Mouse (Mus musculus) thymus, adult 2 months (tissue): ENCODE measurements at regions not wholly inside any gene's neighbourhood (a gene's known extent, or its start where the extent isn't known, plus 50 kb on each side); places are given as distances from the start of the nearest gene placed in this dataset.

ENCODE experiments used
- DNase-seq: peaks from one replicate; pipeline ENCODE4 v3.0.0; 2021
- H3K27ac ChIP-seq: fragments of 200-500 bp; 2 replicates; pipeline ENCODE4 v1.5.1; 2012; ENCODE audit warnings: low read length, control low read depth; ENCODE audit not compliant: control insufficient read depth, insufficient read depth
- H3K27me3 ChIP-seq: fragments of 200-500 bp; 2 replicates; pipeline ENCODE4 v1.6.1; 2012; ENCODE audit warnings: mild to moderate bottlenecking, low read length, moderate library complexity, mixed read lengths; ENCODE audit not compliant: control insufficient read depth, insufficient read depth
- H3K36me3 ChIP-seq: fragments of 200-500 bp; 2 replicates; pipeline ENCODE4 v1.6.1; 2012; ENCODE audit warnings: mild to moderate bottlenecking, low read length, moderate library complexity; ENCODE audit not compliant: control insufficient read depth, insufficient read depth
- H3K4me1 ChIP-seq: fragments of 200-500 bp; replicated peaks from 2 replicates; pipeline ENCODE4 v1.6.1; 2012; ENCODE audit warnings: low read length; ENCODE audit not compliant: control insufficient read depth, insufficient read depth
- H3K4me3 ChIP-seq: fragments of 200-500 bp; 2 replicates; pipeline ENCODE4 v1.5.1; 2012; ENCODE audit warnings: mild to moderate bottlenecking, low read length, control low read depth, moderate library complexity; ENCODE audit not compliant: control insufficient read depth, insufficient read depth
- CTCF ChIP-seq: fragments of 200-500 bp; IDR thresholded peaks from 2 replicates; pipeline ENCODE4 v1.5.1; 2012; ENCODE audit warnings: mild to moderate bottlenecking, control low read depth, low read length, moderate library complexity, borderline replicate concordance; ENCODE audit not compliant: control insufficient read depth, poor library complexity, insufficient read depth; ENCODE audit errors: extremely low read depth
- POLR2A ChIP-seq: fragments of 200-500 bp; IDR thresholded peaks from 2 replicates; pipeline ENCODE4 v1.6.1; 2012; ENCODE audit warnings: mild to moderate bottlenecking, low read length, control low read depth, moderate library complexity; ENCODE audit not compliant: control insufficient read depth, poor library complexity, insufficient read depth; ENCODE audit errors: extremely low read depth
- WGBS: fragments of 180-500 bp; shearing (Covaris S2); methylation state at CpG from one replicate; pipeline ENCODE4 v1.1.7; 2018; 5-methylcytosine and 5-hydroxymethylcytosine counted together

DNA sequence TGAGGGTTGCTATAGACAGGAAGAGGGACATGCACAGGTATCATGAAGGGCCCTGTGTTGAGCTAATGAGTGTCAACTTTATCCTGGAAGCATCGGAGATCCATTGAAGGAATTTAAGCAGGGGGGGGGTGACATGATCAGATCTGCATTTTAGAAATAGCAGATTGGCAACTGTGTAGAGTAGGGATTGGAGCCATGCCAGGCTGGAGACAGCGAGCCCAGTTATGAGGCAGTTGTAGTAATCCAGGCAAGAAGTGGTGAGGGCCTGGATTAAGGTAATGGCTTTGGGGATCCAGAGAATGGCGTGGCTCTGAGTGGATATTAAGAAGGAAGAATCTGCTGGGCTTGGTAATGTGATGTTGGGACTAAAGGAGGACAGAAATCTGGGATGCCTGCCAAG is 528.5 kb downstream of the Fgf9 start:
- WGBS: 83% methylated on average over 3 of the region's 3 CpGs
- Histone ChIP-seq H3K27ac (no peak overlapping the region), H3K36me3 (no peaks in the 10 kb centered on the region), H3K4me3 (no peak overlapping the region), H3K4me1 (no peaks in the 10 kb centered on the region), H3K27me3 (no peaks in the 10 kb centered on the region)
- no peak for DNase-seq
- TF ChIP-seq POLR2A (no peak), CTCF (no peak)

DNA sequence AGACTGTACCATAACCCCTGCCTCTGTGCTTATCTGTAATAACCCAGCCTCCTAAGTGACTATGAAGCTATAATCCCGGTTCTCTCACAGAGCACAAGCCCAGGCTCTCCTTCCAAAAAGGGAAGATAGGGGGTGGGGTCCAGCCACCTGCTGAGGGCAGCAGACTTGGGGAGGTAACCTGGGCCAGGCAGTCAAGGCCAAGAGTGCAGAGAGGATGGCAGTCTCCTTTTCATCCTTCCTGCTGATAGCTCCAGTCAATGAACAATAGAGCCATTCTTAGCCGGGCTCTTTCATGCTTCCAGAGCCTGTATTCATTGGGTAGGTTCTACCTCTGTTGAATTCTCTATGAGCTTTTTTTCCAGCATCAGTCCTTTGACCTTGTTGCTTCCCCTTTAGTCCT is 527.5 kb downstream of the Fgf9 start:
- no peaks in the 10 kb centered on the region for H3K4me1 ChIP-seq

DNA sequence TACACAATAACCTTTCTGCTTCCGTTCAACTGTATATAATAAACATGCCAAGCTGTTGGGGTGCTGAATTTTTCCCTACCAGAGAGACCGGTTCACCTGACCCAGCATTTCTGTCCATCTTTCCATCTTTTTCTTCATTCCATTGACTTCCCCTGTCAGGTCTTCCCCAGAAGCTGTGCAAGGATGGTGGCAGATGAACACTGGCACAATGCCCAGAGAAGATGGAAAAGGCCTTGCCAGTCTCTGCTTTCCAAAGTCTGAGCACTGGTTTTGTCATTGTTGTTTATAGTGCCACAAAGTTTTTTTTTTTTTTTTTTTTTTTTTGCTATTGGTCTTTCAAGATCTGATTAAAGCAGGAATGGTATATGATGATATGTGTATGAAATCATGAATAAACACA is 526.6 kb downstream of the Fgf9 start:
- no peak for DNase-seq
- no peaks in the 10 kb centered on the region for H3K4me1 ChIP-seq
- no peak overlapping the region for H3K4me3 ChIP-seq
- WGBS: 95% methylated on average over 2 of the region's 2 CpGs
- TF ChIP-seq POLR2A (no peak), CTCF (no peak)
- no peaks in the 10 kb centered on the region for H3K27me3 ChIP-seq
- H3K36me3 ChIP-seq: no peaks in the 10 kb centered on the region
- H3K27ac ChIP-seq: no peak overlapping the region

More for the DNA sequence above, 527.5 kb downstream of the Fgf9 start:
- H3K27me3 ChIP-seq: no peaks in the 10 kb centered on the region
- DNase-seq: no peak
- TF ChIP-seq CTCF: no peak
- H3K4me3 ChIP-seq: no peak overlapping the region
- H3K36me3 ChIP-seq: no peaks in the 10 kb centered on the region
- WGBS: 76% methylated on average over 2 of the region's 2 CpGs
- H3K27ac ChIP-seq: no peak overlapping the region

DNA sequence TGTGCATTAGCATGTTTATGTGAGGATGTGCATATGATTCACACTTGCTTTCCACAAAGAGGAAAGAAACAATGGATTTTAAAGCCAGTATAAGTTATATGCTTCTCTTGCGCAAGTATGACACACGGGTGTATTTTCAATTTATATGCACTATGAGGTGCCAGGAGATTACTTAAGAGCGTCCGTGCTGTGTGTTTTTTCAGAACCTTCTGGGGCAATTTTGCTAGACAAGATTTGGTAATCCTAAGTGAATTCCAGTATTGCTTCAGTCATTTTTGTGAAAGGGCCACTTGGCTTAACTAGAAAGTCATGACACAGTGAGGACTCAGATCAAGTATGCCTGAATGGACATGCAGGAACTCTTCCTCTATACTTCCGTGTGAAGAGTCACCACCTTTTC is 511.5 kb downstream of the Fgf9 start:
- TF ChIP-seq CTCF (no peak), POLR2A (no peak)
- no peak overlapping the region for H3K27ac ChIP-seq
- 93% methylated on average over 5 of the region's 5 CpGs for WGBS
- H3K36me3 ChIP-seq: no peaks in the 10 kb centered on the region
- H3K4me1 ChIP-seq: no peaks in the 10 kb centered on the region
- H3K27me3 ChIP-seq: no peaks in the 10 kb centered on the region
- no peak overlapping the region for H3K4me3 ChIP-seq
- DNase-seq: no peak

DNA sequence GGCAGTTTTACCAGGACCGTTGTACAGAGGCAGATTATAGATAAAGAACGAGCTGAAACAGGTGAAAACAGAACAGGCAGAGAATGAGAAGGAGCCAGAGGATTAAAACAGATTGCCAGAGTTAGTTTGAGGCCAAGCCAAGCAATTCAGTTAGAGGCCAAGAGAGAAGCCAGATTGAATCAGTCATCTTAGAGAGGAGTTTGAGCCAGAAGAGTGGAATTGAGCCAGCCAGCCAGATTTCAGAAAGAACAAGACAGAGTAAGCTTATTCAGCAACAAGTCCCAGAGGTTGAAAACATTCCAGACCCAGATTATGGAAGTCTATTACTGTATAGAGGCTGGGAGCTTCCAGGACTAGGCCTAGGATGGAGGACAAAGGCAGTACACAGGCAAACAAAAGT is 499.7 kb downstream of the Fgf9 start:
- 87% methylated on average over 2 of the region's 2 CpGs for WGBS
- no peak for DNase-seq
- Histone ChIP-seq H3K27me3 (no peaks in the 10 kb centered on the region), H3K4me3 (no peak overlapping the region), H3K4me1 (no peaks in the 10 kb centered on the region), H3K36me3 (no peaks in the 10 kb centered on the region), H3K27ac (no peak overlapping the region)
- TF ChIP-seq CTCF (no peak), POLR2A (no peak)

DNA sequence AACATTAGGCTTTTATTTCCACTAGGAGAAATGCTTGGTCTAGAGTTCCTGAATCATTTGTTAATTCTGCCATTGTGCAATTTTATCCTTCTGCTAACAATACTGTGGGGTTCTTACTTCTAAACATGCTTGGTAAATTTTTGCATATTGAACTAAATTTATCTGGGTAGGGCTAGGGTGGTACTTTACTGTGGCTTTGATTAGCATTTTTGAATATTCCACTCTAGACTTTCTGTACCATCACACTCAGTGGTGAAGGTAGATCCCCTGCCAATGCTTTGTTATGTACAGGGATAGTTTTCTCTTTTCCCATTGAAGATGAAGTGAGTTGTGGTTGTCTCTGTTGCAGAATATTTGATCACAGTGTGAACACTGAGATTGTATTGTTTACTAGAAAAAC is 497.1 kb downstream of the Fgf9 start:
- Histone ChIP-seq H3K27ac (no peak overlapping the region), H3K4me1 (no peaks in the 10 kb centered on the region), H3K4me3 (no peak overlapping the region), H3K27me3 (no peaks in the 10 kb centered on the region), H3K36me3 (no peaks in the 10 kb centered on the region)
- TF ChIP-seq POLR2A (no peak), CTCF (no peak)
- no peak for DNase-seq

DNA sequence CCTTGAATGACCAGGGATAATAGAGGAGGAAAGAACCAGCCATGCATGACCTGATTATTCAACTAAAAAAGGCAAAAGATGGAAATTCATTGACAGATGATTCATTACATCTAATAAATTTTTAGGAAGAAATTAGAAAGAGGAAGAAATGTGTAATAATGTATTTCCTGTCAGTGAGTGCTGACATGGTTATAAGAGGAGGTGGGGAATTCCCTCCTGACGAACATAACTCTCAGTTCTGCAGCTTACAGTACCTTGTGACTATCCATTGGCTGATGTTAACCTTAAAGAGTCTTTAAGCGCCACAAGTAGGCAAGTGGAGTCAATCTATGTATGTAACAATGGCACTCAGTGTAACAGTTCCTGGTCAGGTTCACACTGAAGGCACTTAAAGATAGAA is 492.7 kb downstream of the Fgf9 start:
- Histone ChIP-seq H3K27me3 (no peaks in the 10 kb centered on the region), H3K27ac (no peak overlapping the region), H3K4me1 (no peaks in the 10 kb centered on the region), H3K36me3 (no peaks in the 10 kb centered on the region), H3K4me3 (no peak overlapping the region)
- no peak for DNase-seq
- WGBS: 9% methylated on average over 2 of the region's 2 CpGs
- TF ChIP-seq CTCF (no peak), POLR2A (no peak)

DNA sequence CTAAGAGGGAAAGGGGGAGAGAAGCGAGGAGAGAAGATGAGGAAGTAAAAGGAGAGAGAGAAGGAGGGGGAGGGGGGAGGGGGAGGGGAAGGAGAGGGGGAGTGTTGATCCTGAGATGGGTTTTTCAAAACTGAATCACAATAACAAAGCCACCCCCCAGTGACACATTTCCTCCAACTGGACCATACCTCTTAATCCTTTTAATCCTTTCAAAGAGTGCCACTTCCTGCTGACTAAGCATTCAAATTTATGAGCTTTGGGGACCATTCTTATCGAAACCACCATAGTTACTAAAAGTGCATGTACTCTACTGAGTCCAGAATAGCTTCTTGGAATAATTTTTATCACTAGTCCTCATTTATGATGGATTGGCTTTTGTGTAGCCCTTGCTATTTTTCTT is 480.4 kb downstream of the Fgf9 start:
- no peaks in the 10 kb centered on the region for H3K27me3 ChIP-seq
- no peak overlapping the region for H3K4me3 ChIP-seq
- DNase-seq: no peak
- TF ChIP-seq CTCF (no peak), POLR2A (no peak)
- WGBS: 83% methylated on average over 2 of the region's 2 CpGs
- no peaks in the 10 kb centered on the region for H3K4me1 ChIP-seq
- H3K27ac ChIP-seq: no peak overlapping the region
- no peaks in the 10 kb centered on the region for H3K36me3 ChIP-seq
